Mouse (Mus musculus) spleen, adult 18-20 months (tissue): ENCODE results near the gene Hist1h4d.
"Not testable (repeated sequence)": the region's sequence is repeated elsewhere in the genome, so short reads cannot be mapped to it uniquely, and the experiment has no call there.

Experiments used
- DNase-seq, 2 experiments: peaks; one replicate each; pipeline ENCODE4 v3.0.0; 2022; ENCODE audit warnings: mixed read lengths in 2 of 2

The Hist1h4d gene

GRCm38 (mm10) chr13:23573898-23574524 is 7.4 kb upstream of the Hist1h4d start, which contains the start of the genes Hist1h2bf and Hist1h2ad:
TSS of gene Hist1h2bf (minus strand) at chr13:23574196.
TSS of gene Hist1h2ad (plus strand) at chr13:23574381.
- DNase-seq: peak; percentile 72 to 77

- DNase-seq: not testable (repeated sequence)
Measured at GRCm38 (mm10) chr13:23574546-23575170, 6.7 kb upstream of the Hist1h4d start.

GRCm38 (mm10) chr13:23575271-23575851 is 6.0 kb upstream of the Hist1h4d start, which contains the start of gene Hist1h3d:
TSS of gene Hist1h3d (plus strand) at chr13:23575763.
- DNase-seq: peak in 1 of 2 experiments; percentile 32

- DNase-seq: not testable (repeated sequence)
Measured at GRCm38 (mm10) chr13:23575864-23576313, 5.5 kb upstream of the Hist1h4d start.

- DNase-seq: no peak
Measured at GRCm38 (mm10) chr13:23576351-23576881, 5.0 kb upstream of the Hist1h4d start.

- DNase-seq: no peak
Measured at GRCm38 (mm10) chr13:23576906-23577639, 4.3 kb upstream of the Hist1h4d start.

- no peak for DNase-seq
Measured at GRCm38 (mm10) chr13:23577835-23578234, 3.6 kb upstream of the Hist1h4d start.

GRCm38 (mm10) chr13:23582219-23583056 is 1.0 kb downstream of the Hist1h4d start:
- DNase-seq: no peak

- no peak for DNase-seq
Measured at GRCm38 (mm10) chr13:23583387-23584068, 2.1 kb downstream of the Hist1h4d start.

GRCm38 (mm10) chr13:23584331-23584730 is 2.9 kb downstream of the Hist1h4d start:
- DNase-seq: peak in 1 of 2 experiments; percentile 14

- DNase-seq: peak; percentile 53 to 74
Measured at GRCm38 (mm10) chr13:23585029-23585441, 3.6 kb downstream of the Hist1h4d start.

- DNase-seq: peak; percentile 49 to 51
Measured at GRCm38 (mm10) chr13:23585442-23586098, 4.2 kb downstream of the Hist1h4d start.

- DNase-seq: no peak
Measured at GRCm38 (mm10) chr13:23586099-23586939, 4.9 kb downstream of the Hist1h4d start.

GRCm38 (mm10) chr13:23586940-23587225 is 5.5 kb downstream of the Hist1h4d start:
- DNase-seq: no peak

GRCm38 (mm10) chr13:23591206-23591605 is 9.8 kb downstream of the Hist1h4d start:
- DNase-seq: no peak

- not testable (repeated sequence) for DNase-seq
Measured at GRCm38 (mm10) chr13:23591886-23592285, 10.5 kb downstream of the Hist1h4d start.

GRCm38 (mm10) chr13:23592614-23593013 is 11.2 kb downstream of the Hist1h4d start:
- no peak for DNase-seq

- DNase-seq: no peak
Measured at GRCm38 (mm10) chr13:23593051-23593770, 11.8 kb downstream of the Hist1h4d start.

- no peak for DNase-seq
Measured at GRCm38 (mm10) chr13:23595185-23595584, 13.8 kb downstream of the Hist1h4d start.
